Mouse (Mus musculus): ENCODE data around the gene Shox2.

DNA sequence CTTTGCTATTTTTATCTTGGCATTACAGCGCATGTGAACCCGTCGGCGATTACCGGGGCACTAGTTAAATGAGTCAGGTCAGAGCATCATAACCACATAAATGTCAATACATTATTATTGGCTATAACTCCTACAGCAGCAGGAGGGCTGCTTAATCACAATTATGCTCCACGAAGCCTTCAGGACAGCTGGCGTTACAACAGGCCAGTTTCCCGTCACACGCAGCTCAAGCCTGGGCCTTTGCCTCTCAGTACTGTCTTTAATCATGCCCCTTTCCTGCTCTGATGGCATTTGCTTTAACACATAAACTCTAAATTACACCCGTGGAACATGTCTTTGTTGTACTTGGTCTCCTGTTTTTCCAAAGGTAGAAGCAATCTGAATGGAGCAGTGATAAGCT is 41.9 kb downstream of the Shox2 start:
- TF ChIP-seq POLR2AphosphoS5 (IDR thresholded peaks at IDR 0.05; ENCODE audit: insufficient replicate concordance, low read depth, low read length) (no peak), CTCF (IDR thresholded peaks at IDR 0.05; ENCODE audit: low read depth, low read length) (no peak)
